Mouse (Mus musculus) heart, embryonic 13.5 days (tissue): ENCODE results near the gene Chd2. TPM values are rescaled to one million over a fixed set of nuclear protein-coding genes. Genes with fewer than 3 reads are reported as not detected.
"Not testable (repeated sequence)": the region's sequence is repeated elsewhere in the genome, so short reads cannot be mapped to it uniquely, and the experiment has no call there.

Experiments used
- ATAC-seq: fragments of 200-750 bp; cut with Nextera tagmentation; 2 replicates; pipeline ENCODE4 v1.8.0; 2017; ENCODE audit warnings: moderate TSS enrichment; ENCODE audit not compliant: insufficient number of reproducible peaks, low FRiP score, low TSS enrichment; ENCODE audit errors: extremely low read depth
- H3K27ac ChIP-seq: fragments of 300-500 bp; sonication (generic); replicated peaks from 2 replicates; pipeline ENCODE4 v1.5.1; 2015; ENCODE audit warnings: moderate library complexity, mild to moderate bottlenecking, inconsistent platforms
- H3K27me3 ChIP-seq: fragments of 300-500 bp; sonication (generic); replicated peaks from 2 replicates; pipeline ENCODE4 v1.6.1; 2015; ENCODE audit warnings: mild to moderate bottlenecking, inconsistent platforms
- H3K36me3 ChIP-seq: fragments of 300-500 bp; sonication (generic); 2 replicates; pipeline ENCODE4 v1.6.1; 2015; ENCODE audit warnings: mild to moderate bottlenecking, inconsistent platforms
- H3K4me1 ChIP-seq: fragments of 300-500 bp; sonication (generic); 2 replicates; pipeline ENCODE4 v1.6.1; 2015; ENCODE audit warnings: inconsistent platforms
- H3K4me2 ChIP-seq: fragments of 300-500 bp; sonication (generic); 2 replicates; pipeline ENCODE4 v1.6.1; 2015; ENCODE audit warnings: inconsistent platforms, mild to moderate bottlenecking, moderate library complexity
- H3K4me3 ChIP-seq: fragments of 300-500 bp; sonication (generic); 2 replicates; pipeline ENCODE4 v1.5.1; 2015; ENCODE audit warnings: moderate library complexity, mild to moderate bottlenecking, inconsistent platforms
- H3K9ac ChIP-seq: fragments of 300-500 bp; sonication (generic); 2 replicates; pipeline ENCODE4 v1.6.1; 2015; ENCODE audit warnings: inconsistent platforms, mild to moderate bottlenecking, moderate library complexity
- H3K9me3 ChIP-seq: fragments of 300-500 bp; sonication (generic); 2 replicates; pipeline ENCODE4 v1.6.1; 2016; ENCODE audit warnings: inconsistent platforms
- WGBS: fragments of 180-500 bp; shearing (Covaris S2); methylation state at CpG from one replicate; pipeline ENCODE4 v1.1.7; 2015; ENCODE audit warnings: mixed read lengths; 5-methylcytosine and 5-hydroxymethylcytosine counted together
- polyA plus RNA-seq: library from polyadenylated mRNA; unstranded; fragments of >200 nt; fragmentation: Nextera tagmentation; extraction: Ambion mirVana; gene quantifications from 2 replicates; pipeline ENCODE4 v1.2.1, GENCODE M21; 2015

Gene Chd2
- polyA plus RNA-seq, 1 experiment from 2014 or later = 31.3 TPM

- Histone ChIP-seq H3K27ac (0 out of 2 replicates have a peak overlapping the region, but pooled peaks have one; percentile 42), H3K36me3 (peaks cover 59% of the 10 kb centered on the region), H3K4me1 (peaks cover 68% of the 10 kb centered on the region)
- H3K9me3 ChIP-seq, H3K27me3 ChIP-seq, ATAC-seq, H3K9ac ChIP-seq, H3K4me3 ChIP-seq, H3K4me2 ChIP-seq: not testable (repeated sequence)
- WGBS = 85% methylated on average over 7 of the region's 7 CpGs
These were observed 13.2 kb downstream of the Chd2 start for GRCm38 (mm10) chr7:73528377-73528894.

- Histone ChIP-seq H3K9ac (no peak overlapping the region), H3K9me3 (no peaks in the 10 kb centered on the region), H3K27ac (peak overlapping the region; percentile 36; the same call in 1 of the 2 replicates), H3K4me1 (peaks cover 62% of the 10 kb centered on the region), H3K4me3 (no peak overlapping the region), H3K4me2 (no peak overlapping the region), H3K27me3 (no peaks in the 10 kb centered on the region), H3K36me3 (peaks cover 65% of the 10 kb centered on the region)
- 81% methylated on average over 4 of the region's 4 CpGs for WGBS
- ATAC-seq = no peak
These were observed 14.4 kb downstream of the Chd2 start for GRCm38 (mm10) chr7:73527225-73527624.

GRCm38 (mm10) chr7:73524454-73524952 lies 17.1 kb downstream of the Chd2 start:
- peak overlapping the region; percentile 33 for H3K4me2 ChIP-seq
- ATAC-seq = no peak; the same call in 1 of the 2 replicates
- H3K27ac ChIP-seq = peak overlapping the region; percentile 94
- H3K9ac ChIP-seq = peak overlapping the region; percentile 70
- H3K27me3 ChIP-seq = no peaks in the 10 kb centered on the region
- peaks cover 58% of the 10 kb centered on the region for H3K4me1 ChIP-seq
- H3K36me3 ChIP-seq = peaks cover 65% of the 10 kb centered on the region
- H3K9me3 ChIP-seq = no peaks in the 10 kb centered on the region
- WGBS = 31% methylated on average over 9 of the region's 9 CpGs
- no peak overlapping the region for H3K4me3 ChIP-seq

- WGBS = 62% methylated on average over 1 of the region's 1 CpGs
- Histone ChIP-seq H3K36me3 (peaks cover 66% of the 10 kb centered on the region), H3K4me2 (no peak overlapping the region), H3K27ac (peak overlapping the region; percentile 62), H3K27me3 (no peaks in the 10 kb centered on the region), H3K9me3 (no peaks in the 10 kb centered on the region), H3K4me1 (peaks cover 52% of the 10 kb centered on the region), H3K9ac (peak overlapping the region; percentile 61), H3K4me3 (no peak overlapping the region)
- no peak for ATAC-seq
These were observed 17.9 kb downstream of the Chd2 start for GRCm38 (mm10) chr7:73523608-73524259.

- H3K27me3 ChIP-seq = no peaks in the 10 kb centered on the region
- H3K36me3 ChIP-seq = peaks cover 68% of the 10 kb centered on the region
- H3K4me1 ChIP-seq = peaks cover 52% of the 10 kb centered on the region
- no peak overlapping the region for H3K9ac ChIP-seq
- H3K4me3 ChIP-seq = no peak overlapping the region
- H3K4me2 ChIP-seq = no peak overlapping the region
- no peak for ATAC-seq
- 85% methylated on average over 6 of the region's 6 CpGs for WGBS
- H3K27ac ChIP-seq = no peak overlapping the region
- no peaks in the 10 kb centered on the region for H3K9me3 ChIP-seq
These were observed 18.4 kb downstream of the Chd2 start for GRCm38 (mm10) chr7:73523183-73523582.

- Histone ChIP-seq H3K27me3 (no peaks in the 10 kb centered on the region), H3K4me3 (no peak overlapping the region), H3K4me1 (peaks cover 54% of the 10 kb centered on the region), H3K27ac (peak overlapping the region; percentile 68), H3K36me3 (peaks cover 65% of the 10 kb centered on the region), H3K9me3 (no peaks in the 10 kb centered on the region), H3K4me2 (no peak overlapping the region), H3K9ac (peak overlapping the region; percentile 42)
- 81% methylated on average over 11 of the region's 11 CpGs for WGBS
- no peak for ATAC-seq
These were observed 20.1 kb downstream of the Chd2 start for GRCm38 (mm10) chr7:73521277-73522193.

- Histone ChIP-seq H3K4me3 (no peak overlapping the region), H3K9ac (no peak overlapping the region), H3K36me3 (peaks cover 78% of the 10 kb centered on the region), H3K4me2 (no peak overlapping the region), H3K4me1 (peaks cover 57% of the 10 kb centered on the region), H3K27me3 (no peaks in the 10 kb centered on the region), H3K27ac (peak overlapping the region; percentile 68), H3K9me3 (no peaks in the 10 kb centered on the region)
- WGBS = 80% methylated on average over 10 of the region's 10 CpGs
- no peak for ATAC-seq
These were observed 21.4 kb downstream of the Chd2 start for GRCm38 (mm10) chr7:73520231-73520630.

GRCm38 (mm10) chr7:73519060-73519796 lies 22.4 kb downstream of the Chd2 start:
- no peak overlapping the region for H3K4me2 ChIP-seq

GRCm38 (mm10) chr7:73518373-73518980 lies 23.2 kb downstream of the Chd2 start:
- ATAC-seq, H3K4me2 ChIP-seq, H3K27me3 ChIP-seq, H3K9me3 ChIP-seq, H3K27ac ChIP-seq, H3K4me3 ChIP-seq, H3K9ac ChIP-seq: not testable (repeated sequence)
- peaks cover 89% of the 10 kb centered on the region for H3K36me3 ChIP-seq
- 79% methylated on average over 6 of the region's 6 CpGs for WGBS
- H3K4me1 ChIP-seq = peaks cover 57% of the 10 kb centered on the region

More at GRCm38 (mm10) chr7:73519060-73519796, 22.4 kb downstream of the Chd2 start:
- no peak overlapping the region for H3K4me3 ChIP-seq
- 89% methylated on average over 16 of the region's 16 CpGs for WGBS
- H3K9me3 ChIP-seq = no peaks in the 10 kb centered on the region
- no peak for ATAC-seq
- H3K27ac ChIP-seq = peak overlapping the region; percentile 36
- H3K4me1 ChIP-seq = peaks cover 57% of the 10 kb centered on the region
- no peaks in the 10 kb centered on the region for H3K27me3 ChIP-seq
- H3K9ac ChIP-seq = no peak overlapping the region
- H3K36me3 ChIP-seq = peaks cover 82% of the 10 kb centered on the region

- WGBS = 21% methylated on average over 1 of the region's 1 CpGs
- H3K27me3 ChIP-seq = no peaks in the 10 kb centered on the region
- peaks cover 91% of the 10 kb centered on the region for H3K36me3 ChIP-seq
- H3K9me3 ChIP-seq = no peaks in the 10 kb centered on the region
- ATAC-seq = peak; percentile 78
- H3K4me1 ChIP-seq = peaks cover 53% of the 10 kb centered on the region
- H3K4me3 ChIP-seq = no peak overlapping the region
- peak overlapping the region; percentile 61 for H3K9ac ChIP-seq
- H3K27ac ChIP-seq = peak overlapping the region; percentile 71
- H3K4me2 ChIP-seq = peak overlapping the region; percentile 18
These were observed 24.1 kb downstream of the Chd2 start for GRCm38 (mm10) chr7:73517432-73518054.
